Mouse (Mus musculus): Measurements from ENCODE around the gene Chordc1. TPM values are rescaled to one million over a fixed set of nuclear protein-coding genes. Genes with fewer than 3 reads are reported as not detected.

The Chordc1 gene
- polyA plus RNA-seq, 1 experiment: 141 TPM

DNA sequence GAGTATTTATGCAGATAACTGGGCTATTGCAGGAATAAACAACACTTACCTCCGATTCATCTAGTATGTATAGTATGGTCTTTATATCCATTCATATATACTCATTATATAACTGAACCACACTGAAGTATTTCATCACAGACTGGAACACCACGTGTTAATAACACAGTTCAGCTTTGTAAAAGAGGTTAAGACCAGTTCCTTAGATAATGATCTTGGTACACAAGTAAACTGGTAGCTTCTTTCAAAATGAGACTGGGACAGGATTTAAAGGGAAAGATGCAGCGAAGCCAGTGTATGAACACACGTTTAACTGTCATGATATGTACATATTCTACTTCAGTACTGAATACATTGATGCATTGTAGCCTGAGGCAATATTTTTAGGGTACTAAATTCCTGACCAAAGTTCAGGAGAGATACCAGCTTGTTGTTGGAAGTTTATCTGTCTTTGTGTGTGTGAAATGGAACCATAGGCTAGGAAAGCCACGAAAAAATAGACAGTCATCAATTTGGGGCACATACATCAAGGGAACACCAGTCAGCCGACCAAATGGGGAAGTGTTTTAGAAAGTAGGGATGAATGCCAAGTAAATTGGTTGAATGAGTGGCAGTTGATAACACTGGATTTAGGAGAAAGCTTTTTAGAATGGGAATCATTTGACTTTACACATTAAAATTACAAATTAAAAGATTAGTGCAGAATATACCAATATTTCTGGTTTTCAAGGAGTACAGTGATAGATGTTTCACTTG, 1.3 kb downstream of the Chordc1 start:
- Histone ChIP-seq H3K36me3 (ENCODE audit: control insufficient read depth, insufficient read depth, low read length, poor library complexity, severe bottlenecking) (no peaks in the 10 kb centered on the region; the same call in 1 of the 2 replicates), H3K4me1 (ENCODE audit: control insufficient read depth, insufficient read depth, low read length) (peaks cover 2% of the 10 kb centered on the region), H3K27ac (ENCODE audit: insufficient read depth, low read length) (peak overlapping the region; percentile 37; the same call in 1 of the 2 replicates), H3K4me3 (ENCODE audit: low read depth, low read length) (peak overlapping the region; percentile 73), H3K9me3 (replicated peaks; ENCODE audit: control insufficient read depth, insufficient read depth, low read length, poor library complexity, severe bottlenecking) (no peaks in the 10 kb centered on the region), H3K27me3 (ENCODE audit: control insufficient read depth, insufficient read depth, low read length, poor library complexity, severe bottlenecking) (no peaks in the 10 kb centered on the region), H3K9ac (ENCODE audit: low read depth, poor library complexity, severe bottlenecking) (peak overlapping the region; percentile 93)
- TF ChIP-seq POLR2A (IDR thresholded peaks at IDR 0.05; ENCODE audit: insufficient read depth, low read length) (no peak), EP300 (IDR thresholded peaks at IDR 0.05; ENCODE audit: insufficient read depth, low read depth, low read length) (no peak)

DNA sequence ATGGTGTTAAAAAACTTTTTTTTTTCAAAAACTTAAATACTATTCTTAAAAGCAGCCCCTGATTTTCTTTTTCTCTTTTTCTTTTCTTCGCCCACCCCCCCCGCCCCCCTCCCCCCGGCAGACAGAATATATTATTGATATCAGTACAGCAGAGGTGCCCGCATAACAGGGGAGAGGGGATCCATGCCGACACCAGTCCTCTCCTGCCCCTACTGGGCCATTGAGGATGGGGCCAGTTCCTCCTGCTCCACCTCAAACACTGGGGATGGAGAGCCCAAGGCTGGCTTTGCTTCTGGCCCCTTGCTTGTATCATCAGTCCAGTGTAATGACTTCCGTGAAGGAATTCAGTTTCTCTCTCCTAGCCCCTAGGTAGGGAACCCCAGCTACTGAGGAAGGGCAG, 6.4 kb downstream of the Chordc1 start:
- Histone ChIP-seq H3K27ac (ENCODE audit: insufficient read depth, low read length) (no peak overlapping the region), H3K9ac (ENCODE audit: low read depth, poor library complexity, severe bottlenecking) (no peak overlapping the region), H3K27me3 (ENCODE audit: control insufficient read depth, insufficient read depth, low read length, poor library complexity, severe bottlenecking) (no peaks in the 10 kb centered on the region), H3K4me1 (ENCODE audit: control insufficient read depth, insufficient read depth, low read length) (peaks cover 2% of the 10 kb centered on the region), H3K9me3 (replicated peaks; ENCODE audit: control insufficient read depth, insufficient read depth, low read length, poor library complexity, severe bottlenecking) (no peaks in the 10 kb centered on the region), H3K4me3 (ENCODE audit: low read depth, low read length) (no peak overlapping the region), H3K36me3 (ENCODE audit: control insufficient read depth, insufficient read depth, low read length, poor library complexity, severe bottlenecking) (peaks cover 14% of the 10 kb centered on the region)
- TF ChIP-seq POLR2A (IDR thresholded peaks at IDR 0.05; ENCODE audit: insufficient read depth, low read length): no peak
- no peak for TF ChIP-seq CTCF (IDR thresholded peaks at IDR 0.05; ENCODE audit: low read depth, low read length)
- no peak for TF ChIP-seq EP300 (IDR thresholded peaks at IDR 0.05; ENCODE audit: insufficient read depth, low read depth, low read length)

GRCm38 (mm10) chr9:18319990-18320389, 28.1 kb downstream of the Chordc1 start:
- TF ChIP-seq EP300 (IDR thresholded peaks at IDR 0.05; ENCODE audit: insufficient read depth, low read depth, low read length) (no peak), CTCF (IDR thresholded peaks at IDR 0.05; ENCODE audit: low read depth, low read length) (no peak), POLR2A (IDR thresholded peaks at IDR 0.05; ENCODE audit: insufficient read depth, low read length) (no peak)
- H3K4me3 ChIP-seq (ENCODE audit: low read depth, low read length): no peak overlapping the region
- H3K9me3 ChIP-seq (replicated peaks; ENCODE audit: control insufficient read depth, insufficient read depth, low read length, poor library complexity, severe bottlenecking): no peaks in the 10 kb centered on the region
- H3K36me3 ChIP-seq (ENCODE audit: control insufficient read depth, insufficient read depth, low read length, poor library complexity, severe bottlenecking): no peaks in the 10 kb centered on the region
- no peaks in the 10 kb centered on the region for H3K27me3 ChIP-seq (ENCODE audit: control insufficient read depth, insufficient read depth, low read length, poor library complexity, severe bottlenecking)
- no peak overlapping the region for H3K9ac ChIP-seq (ENCODE audit: low read depth, poor library complexity, severe bottlenecking)
- H3K27ac ChIP-seq (ENCODE audit: insufficient read depth, low read length): no peak overlapping the region
- no peaks in the 10 kb centered on the region for H3K4me1 ChIP-seq (ENCODE audit: control insufficient read depth, insufficient read depth, low read length)

Other genes with a start within 250 kb of the Chordc1 start
- 0.24 TPM in 1 of 2 replicates, not detected in the other for gene Naalad2, start 110.9 kb downstream of the Chordc1 start, polyA plus RNA-seq (2011; ENCODE audit: insufficient read depth, insufficient read length, low read depth, missing spikeins)
- 0.30 and 0.31 TPM in 2 replicates for gene Ubtfl1, start 112.3 kb downstream of the Chordc1 start, polyA plus RNA-seq (2011; ENCODE audit: insufficient read depth, insufficient read length, low read depth, missing spikeins)
- gene Mbd3l2, start 138.5 kb downstream of the Chordc1 start, polyA plus RNA-seq (2011; ENCODE audit: insufficient read depth, insufficient read length, low read depth, missing spikeins): not detected in 2 replicates
- gene Zfp558, start 186.1 kb downstream of the Chordc1 start, polyA plus RNA-seq (2011; ENCODE audit: insufficient read depth, insufficient read length, low read depth, missing spikeins): 3.3 and 3.9 TPM in 2 replicates
- gene Mbd3l1, start 186.2 kb downstream of the Chordc1 start, polyA plus RNA-seq (2011; ENCODE audit: insufficient read depth, insufficient read length, low read depth, missing spikeins): not detected in 2 replicates

All from ES-Bruce4 (cell line).